Mouse (Mus musculus) urinary bladder, postnatal 36 days (tissue): ENCODE data around the gene Tgm3.

Experiments
- DNase-seq, 2 experiments: peaks; one replicate each; pipeline ENCODE4 v3.0.0; 2022; ENCODE audit warnings: low spot score in 2 of 2, mixed read lengths in 1 of 2

Gene Tgm3

DNA sequence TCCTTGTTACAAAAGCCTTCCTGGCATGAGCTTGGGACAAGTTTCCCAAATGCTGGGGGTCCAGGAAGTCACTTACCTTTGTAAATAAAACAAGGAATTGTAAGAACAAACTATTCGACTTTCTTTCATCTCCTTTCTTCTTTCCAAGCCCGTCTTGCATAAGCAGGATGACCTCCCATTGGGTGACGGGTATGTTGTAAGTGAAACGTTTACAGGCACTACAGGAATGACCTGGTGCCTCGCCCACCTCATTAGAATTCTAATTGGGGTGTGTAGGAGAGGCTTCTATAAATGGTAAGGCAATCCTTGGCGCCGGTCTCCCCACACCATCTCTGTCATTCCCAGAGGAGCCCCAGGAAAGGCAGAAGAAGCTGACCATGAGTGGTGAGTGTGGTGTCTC is at the start of gene Tgm3:
Tgm3 (plus strand) TSS at position 324 of the 400 bp plus-strand sequence.
- DNase-seq = no peak

GRCm38 (mm10) chr2:129980608-129981007 is 31.5 kb upstream of the Tgm3 start:
- no peak for DNase-seq

DNA sequence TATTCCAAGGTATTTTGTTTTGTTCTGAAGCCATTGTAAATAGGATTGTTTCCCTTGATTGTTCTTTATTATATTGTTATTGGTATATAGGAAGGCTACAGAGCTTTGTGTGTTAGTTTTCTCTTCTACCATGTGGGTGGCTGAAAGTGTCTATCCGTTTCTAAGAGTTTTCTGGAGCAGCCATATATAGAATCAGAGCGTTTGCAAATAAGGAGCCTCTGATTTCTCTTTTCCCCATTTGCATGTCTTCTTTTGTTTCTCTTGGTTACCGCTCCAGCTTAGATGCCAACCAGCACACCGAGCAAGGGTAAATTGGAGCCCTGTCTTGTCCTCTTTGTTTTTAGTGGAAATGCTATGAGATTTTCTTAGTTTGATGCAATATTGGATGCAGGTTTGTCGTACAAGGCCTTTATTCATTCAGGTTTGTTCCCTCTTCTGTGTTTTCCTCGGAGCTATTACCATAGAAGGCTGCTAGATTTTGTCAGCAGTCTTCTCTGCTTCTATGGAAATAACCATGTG is 24.6 kb upstream of the Tgm3 start:
- DNase-seq = no peak

DNA sequence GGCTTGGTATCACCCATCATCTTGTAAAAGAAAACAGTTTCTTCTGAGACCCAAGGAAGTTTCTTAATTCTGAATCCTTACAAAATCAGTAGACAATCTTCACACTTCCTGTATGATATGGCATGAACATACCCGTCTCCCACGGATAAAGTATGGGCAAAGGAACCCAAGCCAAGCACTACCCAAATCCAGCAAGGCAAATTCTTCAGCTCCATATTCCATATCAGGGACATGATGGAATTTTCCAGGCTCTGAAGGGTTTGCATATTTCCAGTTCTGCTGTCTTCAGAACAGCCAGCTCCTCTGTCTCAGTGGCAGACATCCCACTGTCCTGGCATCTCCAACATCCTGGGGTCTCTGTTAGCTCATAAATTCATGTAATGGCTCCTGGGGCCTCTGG is 22.5 kb upstream of the Tgm3 start:
- DNase-seq = no peak

- DNase-seq = no peak
Measured at GRCm38 (mm10) chr2:129994468-129994867, 17.7 kb upstream of the Tgm3 start.

GRCm38 (mm10) chr2:129998476-129998875 is 13.7 kb upstream of the Tgm3 start:
- no peak for DNase-seq

- DNase-seq = no peak
Measured at GRCm38 (mm10) chr2:129999296-129999695, 12.9 kb upstream of the Tgm3 start.

DNA sequence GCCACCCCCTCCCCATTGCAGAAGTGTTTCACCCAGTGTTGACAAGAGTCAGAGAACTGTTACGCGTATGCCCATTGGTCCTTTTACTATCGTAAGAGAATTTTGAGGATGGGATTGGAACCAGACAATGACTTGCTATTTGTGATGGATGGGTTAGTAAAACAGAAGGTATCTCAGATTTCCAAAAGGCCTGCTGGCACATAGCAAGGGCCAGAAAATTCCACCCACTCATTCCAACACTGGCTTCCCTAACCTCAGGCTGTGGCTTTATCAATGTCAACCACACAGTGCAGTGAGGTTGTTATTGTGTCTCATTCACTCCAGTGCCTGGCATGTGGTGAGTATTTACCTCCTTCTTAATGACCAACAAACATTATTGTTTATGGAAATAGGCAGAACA is 11.5 kb upstream of the Tgm3 start:
- DNase-seq = no peak

- peak in 1 of 2 experiments; percentile 26 for DNase-seq
Measured at GRCm38 (mm10) chr2:130004046-130004445, 8.1 kb upstream of the Tgm3 start.

DNA sequence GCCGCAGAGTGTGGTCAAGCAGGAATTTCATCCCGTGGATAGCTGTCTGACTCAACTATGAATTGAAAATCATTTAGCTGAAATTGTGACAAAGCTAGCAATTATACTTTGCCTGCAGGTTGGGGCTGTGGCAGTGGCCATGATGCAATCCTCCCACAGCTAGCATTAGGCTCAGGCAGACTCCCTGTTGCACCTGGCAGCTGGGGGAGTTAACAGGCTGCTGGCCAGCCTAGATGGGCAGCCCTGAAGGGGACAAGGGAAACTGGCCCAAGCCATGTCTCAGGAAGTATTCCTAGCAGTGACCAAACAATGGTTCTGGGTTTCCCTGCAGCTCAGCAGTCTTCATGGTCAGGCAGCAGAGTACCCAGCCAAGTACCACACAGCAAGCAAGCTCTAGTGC is 2.8 kb upstream of the Tgm3 start:
- no peak for DNase-seq

- no peak for DNase-seq
Measured at GRCm38 (mm10) chr2:130013646-130014045, 1.5 kb downstream of the Tgm3 start.

GRCm38 (mm10) chr2:130015196-130015595 is 3.0 kb downstream of the Tgm3 start:
- peak in 1 of 2 experiments; percentile 31 for DNase-seq

- DNase-seq = no peak
Measured at GRCm38 (mm10) chr2:130018084-130018483, 5.9 kb downstream of the Tgm3 start.

- DNase-seq = peak in 1 of 2 experiments; percentile 44
Measured at GRCm38 (mm10) chr2:130027890-130028289, 15.7 kb downstream of the Tgm3 start.

GRCm38 (mm10) chr2:130029826-130030225 is 17.7 kb downstream of the Tgm3 start:
- no peak for DNase-seq

DNA sequence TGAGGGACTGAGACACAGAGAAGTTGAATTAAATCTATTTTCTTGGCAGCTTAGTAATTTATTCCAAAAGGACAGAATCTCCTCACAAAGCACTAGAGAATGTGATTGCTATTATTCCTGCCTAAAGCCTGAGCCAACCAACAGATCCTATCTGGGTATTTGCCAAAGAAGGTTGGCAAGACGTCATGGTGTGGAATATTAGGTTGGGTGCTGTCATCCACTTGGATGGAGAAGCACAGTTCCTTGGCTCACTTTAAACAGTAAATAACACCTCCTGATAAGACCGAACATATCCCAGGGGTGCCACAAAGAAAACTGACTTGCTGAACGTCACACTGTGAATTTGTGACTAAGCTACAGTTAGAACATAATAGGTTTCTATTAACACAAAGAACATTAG is 20.5 kb downstream of the Tgm3 start:
- no peak for DNase-seq

- DNase-seq = no peak
Measured at GRCm38 (mm10) chr2:130036846-130037245, 24.7 kb downstream of the Tgm3 start.

DNA sequence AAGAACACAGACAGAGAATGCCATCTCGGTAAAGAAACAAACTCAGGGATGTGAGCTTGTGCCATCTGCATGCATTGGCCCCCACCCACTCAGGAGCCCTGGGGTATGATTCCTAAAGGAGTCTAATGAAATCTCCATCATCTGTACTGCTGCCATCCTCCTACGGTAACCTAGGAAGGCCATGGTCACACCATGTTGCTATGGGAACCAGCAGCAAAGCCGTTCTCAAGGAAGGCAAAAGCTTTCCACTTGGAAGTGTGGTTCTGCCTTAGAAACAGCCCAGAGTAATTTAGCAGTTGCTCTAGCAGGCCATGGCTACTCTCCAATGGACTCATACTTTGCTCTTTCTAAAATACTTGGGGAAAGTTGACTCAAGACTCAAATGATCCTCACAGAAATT is 26.8 kb downstream of the Tgm3 start:
- no peak for DNase-seq

DNA sequence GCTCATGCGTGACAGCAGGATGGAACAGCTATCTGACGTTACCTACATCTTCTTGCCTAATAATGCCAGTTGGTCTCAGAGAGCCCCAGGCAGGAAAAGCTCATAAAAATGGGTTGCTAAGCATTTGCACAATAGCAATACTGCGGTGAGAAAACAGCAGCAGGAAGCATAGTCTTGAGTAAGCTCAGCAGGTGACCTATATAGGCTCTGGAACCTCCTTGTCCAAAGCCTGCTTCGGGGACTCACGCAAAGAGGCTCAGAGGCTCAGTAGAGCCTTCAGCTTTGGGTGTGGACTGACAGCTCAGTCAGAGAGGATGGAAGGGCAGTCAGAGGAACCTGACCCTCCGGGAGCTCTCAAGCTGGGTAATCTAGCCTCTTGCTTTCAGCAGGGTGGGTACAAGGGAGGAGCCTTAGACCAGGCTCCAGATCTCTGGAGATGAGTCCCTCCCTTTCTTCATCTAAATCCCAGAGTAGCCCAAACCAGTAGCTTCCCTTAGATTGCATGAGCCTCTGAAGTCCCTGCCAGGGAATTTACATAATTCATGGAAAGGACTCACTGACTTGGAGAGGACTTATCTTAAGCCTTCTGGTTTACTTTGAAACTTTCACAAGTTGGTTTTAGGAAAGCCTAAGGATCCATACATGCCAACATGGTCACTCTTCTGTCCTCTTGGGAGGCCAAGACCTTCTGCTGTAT is 28.2 kb downstream of the Tgm3 start:
- no peak for DNase-seq

- DNase-seq = no peak
Measured at GRCm38 (mm10) chr2:130043835-130044234, 31.7 kb downstream of the Tgm3 start.

- no peak for DNase-seq
Measured at GRCm38 (mm10) chr2:130047923-130048440, 35.8 kb downstream of the Tgm3 start.

DNA sequence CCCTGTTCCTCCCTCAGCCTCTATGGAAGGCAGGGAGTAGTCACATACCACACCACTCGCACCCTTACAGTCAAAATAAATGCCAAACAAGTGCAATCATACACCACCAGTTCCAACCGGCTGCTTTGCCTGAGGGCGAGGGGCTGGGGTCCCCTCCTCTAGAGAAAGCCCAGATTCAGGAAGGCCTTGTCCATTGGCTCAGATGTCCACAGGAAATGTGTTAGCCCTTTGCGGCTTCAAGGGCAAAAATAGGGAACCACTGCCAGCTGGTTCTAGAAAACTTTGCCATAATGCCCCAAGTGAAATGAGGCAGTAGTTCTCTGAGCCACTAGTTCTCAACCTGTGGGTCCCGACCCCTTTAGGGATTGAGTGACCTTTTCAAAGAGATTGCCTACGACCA is 36.6 kb downstream of the Tgm3 start:
- no peak for DNase-seq

GRCm38 (mm10) chr2:130058149-130058548 is 46.0 kb downstream of the Tgm3 start:
- DNase-seq = no peak

DNA sequence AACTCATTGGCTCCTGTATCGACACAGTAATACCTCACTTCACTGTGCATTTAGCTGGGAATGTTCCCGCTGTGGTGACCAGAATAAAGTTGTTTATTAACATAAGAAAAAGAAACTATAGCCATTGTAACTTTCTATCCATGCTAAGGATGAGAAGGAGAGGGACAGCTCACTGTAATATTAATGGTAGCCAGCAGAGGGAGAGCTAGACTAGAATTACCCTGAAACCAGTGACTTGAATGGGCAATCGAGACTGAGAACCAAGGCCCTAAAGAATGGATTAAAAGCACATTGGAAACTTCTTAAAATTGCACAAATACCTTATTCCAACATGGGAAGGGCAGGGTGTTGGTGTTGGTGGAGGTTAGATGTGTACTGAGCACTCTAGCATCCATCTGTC is 56.1 kb downstream of the Tgm3 start:
- no peak for DNase-seq
